Mouse (Mus musculus): ENCODE measurements around the gene Naa15. TPM values are rescaled to one million over a fixed set of nuclear protein-coding genes. Genes with fewer than 3 reads are reported as not detected.

The Naa15 gene
- total and polyA plus RNA-seq, 3 experiments = 27.6 to 95.3 (median 59.0) TPM

- H3K4me3 ChIP-seq (replicated peaks in 1 of 3; ENCODE audit: low read depth in 2 of 3, low read length in 2 of 3, poor library complexity in 1 of 3) = no peak overlapping the region
- peaks cover 4 to 18% of the 10 kb centered on the region in 2 experiments; a peak in 3 of 4 replicates for H3K4me1 ChIP-seq (ENCODE audit: control insufficient read depth in 1 of 2, insufficient read depth in 2 of 2)
- in situ Hi-C loops (cut with MboI; ENCODE audit: low pct_ligation_motif_present, low pct_unique_long_range_greater_than_20kb, low sequenced_read_pairs) (no loop called here), dilution Hi-C loops (cut with MboI; ENCODE audit: extremely low pct_ligation_motif_present, extremely low pct_unique_long_range_greater_than_20kb, low sequenced_read_pairs) (no loop called here)
- H3K27ac ChIP-seq (ENCODE audit: insufficient read depth, low read depth) = no peak overlapping the region
- peaks cover 14 to 68% of the 10 kb centered on the region in 2 experiments for H3K36me3 ChIP-seq (replicated peaks in 1 of 2; ENCODE audit: control insufficient read depth in 1 of 2, insufficient read depth in 1 of 2, low read length in 1 of 2)
- DNase-seq (ENCODE audit: extremely low read depth) = no peak
- no peak overlapping the region for H3K9ac ChIP-seq (ENCODE audit: insufficient read depth, low read depth)
- no peak for TF ChIP-seq ZC3H11A (IDR thresholded peaks at IDR 0.05; ENCODE audit: low read depth, low read length)
- no peak for TF ChIP-seq JUN (IDR thresholded peaks at IDR 0.05; ENCODE audit: insufficient read depth, low read depth, low read length)
- TF ChIP-seq MAZ (IDR thresholded peaks at IDR 0.05; ENCODE audit: low read depth, low read length) = no peak
- no peak for TF ChIP-seq TBP (conservative IDR thresholded peaks at IDR 0.05; ENCODE audit: low read depth, low read length)
- no peak for TF ChIP-seq NELFE (IDR thresholded peaks at IDR 0.05; ENCODE audit: low read depth, low read length)
- no peak for TF ChIP-seq RCOR1 (conservative IDR thresholded peaks at IDR 0.05; ENCODE audit: low read depth, low read length)
- TF ChIP-seq CHD2 (IDR thresholded peaks at IDR 0.05; ENCODE audit: low read length) = no peak
- TF ChIP-seq MXI1 (IDR thresholded peaks at IDR 0.05; ENCODE audit: low read depth, low read length) = no peak
- TF ChIP-seq RAD21 (IDR thresholded peaks at IDR 0.05; ENCODE audit: low read depth, low read length) = no peak
- TF ChIP-seq CHD1 (IDR thresholded peaks at IDR 0.05; ENCODE audit: low read depth, low read length) = no peak
- no peak for TF ChIP-seq USF1 (IDR thresholded peaks at IDR 0.05; ENCODE audit: low read depth, low read length)
- TF ChIP-seq ZKSCAN1 (IDR thresholded peaks at IDR 0.05; ENCODE audit: borderline replicate concordance, low read depth, low read length) = no peak
- TF ChIP-seq MEF2A (IDR thresholded peaks at IDR 0.05; ENCODE audit: borderline replicate concordance, low read depth, low read length) = no peak
- no peak for TF ChIP-seq HCFC1 (IDR thresholded peaks at IDR 0.05; ENCODE audit: low read depth, low read length)
- no peak for TF ChIP-seq ELF1 (IDR thresholded peaks at IDR 0.05; ENCODE audit: low read depth, low read length)
- TF ChIP-seq IRF4 (IDR thresholded peaks at IDR 0.05; ENCODE audit: low read depth, low read length) = no peak
- no peaks in the 10 kb centered on the region for H3K27me3 ChIP-seq (replicated peaks)
- peaks cover 15% of the 10 kb centered on the region; the same call in 1 of the 2 replicates for H3K79me2 ChIP-seq (replicated peaks; ENCODE audit: control insufficient read depth, extremely low read depth, insufficient read depth, poor library complexity, severe bottlenecking)
- H3K9me3 ChIP-seq (replicated peaks; ENCODE audit: low read length) = no peaks in the 10 kb centered on the region
- H3K4me2 ChIP-seq (ENCODE audit: insufficient read depth, low read depth, poor library complexity, severe bottlenecking) = no peak overlapping the region
Observed at GRCm38 (mm10) chr3:51493272-51493838, 78.4 kb downstream of the Naa15 start.

GRCm38 (mm10) chr3:51494466-51494865 is 79.5 kb downstream of the Naa15 start:
- Histone ChIP-seq H3K79me2 (replicated peaks; ENCODE audit: control insufficient read depth, extremely low read depth, insufficient read depth, poor library complexity, severe bottlenecking) (peaks cover 15% of the 10 kb centered on the region; the same call in 1 of the 2 replicates), H3K9me3 (replicated peaks; ENCODE audit: low read length) (no peaks in the 10 kb centered on the region), H3K27ac (ENCODE audit: insufficient read depth, low read depth) (no peak overlapping the region), H3K36me3 (replicated peaks in 1 of 2; ENCODE audit: control insufficient read depth in 1 of 2, insufficient read depth in 1 of 2, low read length in 1 of 2) (peaks cover 14 to 61% of the 10 kb centered on the region in 2 experiments), H3K4me2 (ENCODE audit: insufficient read depth, low read depth, poor library complexity, severe bottlenecking) (no peak overlapping the region), H3K4me3 (replicated peaks in 1 of 3; ENCODE audit: low read depth in 2 of 3, low read length in 2 of 3, poor library complexity in 1 of 3) (no peak overlapping the region), H3K4me1 (ENCODE audit: control insufficient read depth in 1 of 2, insufficient read depth in 2 of 2) (peaks cover 4 to 17% of the 10 kb centered on the region in 2 experiments; a peak in 3 of 4 replicates), H3K9ac (ENCODE audit: insufficient read depth, low read depth) (no peak overlapping the region), H3K27me3 (replicated peaks) (no peaks in the 10 kb centered on the region)
- no peak for DNase-seq (ENCODE audit: extremely low read depth)
- TF ChIP-seq UBTF (IDR thresholded peaks at IDR 0.05; ENCODE audit: low read depth, low read length) = no peak
- TF ChIP-seq NELFE (IDR thresholded peaks at IDR 0.05; ENCODE audit: low read depth, low read length) = no peak
- no peak for TF ChIP-seq HCFC1 (IDR thresholded peaks at IDR 0.05; ENCODE audit: low read depth, low read length)
- no peak for TF ChIP-seq RCOR1 (conservative IDR thresholded peaks at IDR 0.05; ENCODE audit: low read depth, low read length)
- no peak for TF ChIP-seq TBP (conservative IDR thresholded peaks at IDR 0.05; ENCODE audit: low read depth, low read length)
- no peak for TF ChIP-seq BHLHE40 (IDR thresholded peaks at IDR 0.05; ENCODE audit: low read depth, low read length)
- TF ChIP-seq IRF4 (IDR thresholded peaks at IDR 0.05; ENCODE audit: low read depth, low read length) = no peak
- no peak for TF ChIP-seq ETS1 (conservative IDR thresholded peaks at IDR 0.05; ENCODE audit: low read depth, low read length)
- no peak for TF ChIP-seq NRF1 (IDR thresholded peaks at IDR 0.05; ENCODE audit: low read depth, low read length)
- TF ChIP-seq ELF1 (IDR thresholded peaks at IDR 0.05; ENCODE audit: low read depth, low read length) = no peak
- TF ChIP-seq ZKSCAN1 (IDR thresholded peaks at IDR 0.05; ENCODE audit: borderline replicate concordance, low read depth, low read length) = no peak
- no peak for TF ChIP-seq JUND (conservative IDR thresholded peaks at IDR 0.05; ENCODE audit: low read depth, low read length)
- TF ChIP-seq POLR2AphosphoS2 (IDR thresholded peaks at IDR 0.05; ENCODE audit: low read depth, low read length) = no peak
- TF ChIP-seq CHD2 (IDR thresholded peaks at IDR 0.05; ENCODE audit: low read length) = no peak
- TF ChIP-seq E2F4 (IDR thresholded peaks at IDR 0.05; ENCODE audit: insufficient replicate concordance, low read depth, low read length) = no peak
- no peak for TF ChIP-seq MAX (IDR thresholded peaks at IDR 0.05; ENCODE audit: low read length)
- no peak for TF ChIP-seq CHD1 (IDR thresholded peaks at IDR 0.05; ENCODE audit: low read depth, low read length)
- no peak for TF ChIP-seq SIN3A (IDR thresholded peaks at IDR 0.05; ENCODE audit: low read length)
- no peak for TF ChIP-seq USF2 (conservative IDR thresholded peaks at IDR 0.05; ENCODE audit: low read depth, low read length)
- TF ChIP-seq USF1 (IDR thresholded peaks at IDR 0.05; ENCODE audit: low read depth, low read length) = no peak
- in situ Hi-C loops (cut with MboI; ENCODE audit: low pct_ligation_motif_present, low pct_unique_long_range_greater_than_20kb, low sequenced_read_pairs) = no loop called here
- dilution Hi-C loops (cut with MboI; ENCODE audit: extremely low pct_ligation_motif_present, extremely low pct_unique_long_range_greater_than_20kb, low sequenced_read_pairs) = no loop called here

Measured in CH12.LX (cell line).